Mouse (Mus musculus) heart, embryonic 14.5 days (tissue): ENCODE data around the gene Ncoa1. TPM values are rescaled to one million over a fixed set of nuclear protein-coding genes. Genes with fewer than 3 reads are reported as not detected.

ENCODE experiments used
- ATAC-seq: fragments of 200-750 bp; cut with Nextera tagmentation; 2 replicates; pipeline ENCODE4 v1.8.0; 2017; ENCODE audit warnings: low read depth, moderate TSS enrichment; ENCODE audit not compliant: insufficient number of reproducible peaks, insufficient read depth, low FRiP score
- H3K27ac ChIP-seq, 2 experiments: fragments of 200-500 bp in 1 of 2; fragments of 300-500 bp in 1 of 2; sonication (generic) in 1 of 2; replicated peaks in 1 of 2; 2 replicates each; pipeline ENCODE4 v1.5.1; 2012 to 2014; ENCODE audit warnings: low read depth in 2 of 2, low read length in 2 of 2, control low read depth in 1 of 2, mild to moderate bottlenecking in 1 of 2, mixed read lengths in 1 of 2; ENCODE audit not compliant: control insufficient read depth in 1 of 2, insufficient read depth in 1 of 2
- H3K27me3 ChIP-seq: fragments of 300-500 bp; sonication (generic); 2 replicates; pipeline ENCODE4 v1.6.1; 2014; ENCODE audit warnings: mild to moderate bottlenecking, low read length, control low read depth; ENCODE audit not compliant: control insufficient read depth, insufficient read depth
- H3K36me3 ChIP-seq: fragments of 300-500 bp; sonication (generic); 2 replicates; pipeline ENCODE4 v1.6.1; 2014; ENCODE audit warnings: mild to moderate bottlenecking, control low read depth, low read length, mixed read lengths; ENCODE audit not compliant: control insufficient read depth, insufficient read depth
- H3K4me1 ChIP-seq, 2 experiments: fragments of 200-500 bp in 1 of 2; fragments of 300-500 bp in 1 of 2; sonication (generic) in 1 of 2; 2 replicates each; pipeline ENCODE4 v1.6.1; 2012 to 2014; ENCODE audit warnings: low read length in 2 of 2, control low read depth in 1 of 2, mixed read lengths in 1 of 2; ENCODE audit not compliant: control insufficient read depth in 2 of 2, insufficient read depth in 2 of 2
- H3K4me2 ChIP-seq: fragments of 300-500 bp; sonication (generic); 2 replicates; pipeline ENCODE4 v1.6.1; 2014; ENCODE audit warnings: mild to moderate bottlenecking, low read length
- H3K4me3 ChIP-seq, 2 experiments: fragments of 200-500 bp in 1 of 2; fragments of 300-500 bp in 1 of 2; sonication (generic) in 1 of 2; 2 replicates each; pipeline ENCODE4 v1.5.1; 2012 to 2014; ENCODE audit warnings: low read length in 2 of 2, mild to moderate bottlenecking in 2 of 2, control low read depth in 1 of 2, low read depth in 1 of 2, moderate library complexity in 1 of 2; ENCODE audit not compliant: control insufficient read depth in 1 of 2, insufficient read depth in 1 of 2
- H3K9ac ChIP-seq: fragments of 300-500 bp; sonication (generic); 2 replicates; pipeline ENCODE4 v1.6.1; 2014; ENCODE audit warnings: mild to moderate bottlenecking, low read length
- H3K9me3 ChIP-seq: fragments of 300-500 bp; sonication (generic); 2 replicates; pipeline ENCODE4 v1.6.1; 2016; ENCODE audit warnings: low read length, control low read depth; ENCODE audit not compliant: control insufficient read depth
- WGBS: fragments of 180-500 bp; shearing (Covaris S2); extraction: QIAGEN DNeasy Blood & Tissue Kit; methylation state at CpG from one replicate; pipeline ENCODE4 v1.1.7; 2014; 5-methylcytosine and 5-hydroxymethylcytosine counted together
- polyA plus RNA-seq: library from polyadenylated mRNA; unstranded; fragments of >200 nt; fragmentation: Nextera tagmentation; extraction: Ambion mirVana; gene quantifications from 2 replicates; pipeline ENCODE4 v1.2.1, GENCODE M21; 2014

Ncoa1 gene
- polyA plus RNA-seq, 1 experiment from 2014 or later = 14.7 TPM

DNA sequence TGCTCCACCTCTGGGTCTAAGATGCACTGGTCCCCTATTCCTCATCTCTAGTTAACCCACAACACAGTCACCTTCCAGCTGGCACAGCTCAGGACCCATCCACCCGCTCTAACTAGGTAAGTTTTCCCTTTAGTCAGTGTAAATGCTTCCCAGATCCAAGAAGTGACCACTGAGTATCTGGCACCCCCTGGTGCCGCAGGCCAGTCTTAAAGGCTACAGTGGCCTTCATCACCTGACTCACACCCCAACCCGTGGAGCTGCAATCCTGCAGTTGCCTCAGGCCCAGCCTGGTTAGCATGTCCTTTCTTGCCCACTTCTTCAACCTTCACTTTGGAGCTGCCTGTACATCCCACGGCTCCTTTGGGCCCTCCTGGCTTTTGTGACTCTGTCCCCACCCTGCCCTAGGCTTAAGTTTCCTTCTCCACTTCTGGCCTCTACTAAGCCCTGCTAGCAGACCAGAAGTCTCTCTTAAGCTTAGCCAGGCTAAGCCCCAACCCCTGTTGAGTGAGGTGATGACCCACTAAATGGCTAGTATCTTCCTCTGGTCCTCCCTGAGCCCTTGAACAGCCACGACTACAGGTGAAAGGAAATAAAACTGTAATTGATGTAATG, 120.0 kb downstream of the Ncoa1 start:
- Histone ChIP-seq H3K27ac (no peak overlapping the region), H3K9ac (no peak overlapping the region), H3K36me3 (no peaks in the 10 kb centered on the region), H3K9me3 (no peaks in the 10 kb centered on the region), H3K4me1 (peaks cover 0 to 7% of the 10 kb centered on the region in 2 experiments; a peak in 3 of 4 replicates), H3K4me2 (no peak overlapping the region), H3K4me3 (no peak overlapping the region), H3K27me3 (no peaks in the 10 kb centered on the region)
- ATAC-seq = no peak
- WGBS = 69% methylated on average over 5 of the region's 5 CpGs

DNA sequence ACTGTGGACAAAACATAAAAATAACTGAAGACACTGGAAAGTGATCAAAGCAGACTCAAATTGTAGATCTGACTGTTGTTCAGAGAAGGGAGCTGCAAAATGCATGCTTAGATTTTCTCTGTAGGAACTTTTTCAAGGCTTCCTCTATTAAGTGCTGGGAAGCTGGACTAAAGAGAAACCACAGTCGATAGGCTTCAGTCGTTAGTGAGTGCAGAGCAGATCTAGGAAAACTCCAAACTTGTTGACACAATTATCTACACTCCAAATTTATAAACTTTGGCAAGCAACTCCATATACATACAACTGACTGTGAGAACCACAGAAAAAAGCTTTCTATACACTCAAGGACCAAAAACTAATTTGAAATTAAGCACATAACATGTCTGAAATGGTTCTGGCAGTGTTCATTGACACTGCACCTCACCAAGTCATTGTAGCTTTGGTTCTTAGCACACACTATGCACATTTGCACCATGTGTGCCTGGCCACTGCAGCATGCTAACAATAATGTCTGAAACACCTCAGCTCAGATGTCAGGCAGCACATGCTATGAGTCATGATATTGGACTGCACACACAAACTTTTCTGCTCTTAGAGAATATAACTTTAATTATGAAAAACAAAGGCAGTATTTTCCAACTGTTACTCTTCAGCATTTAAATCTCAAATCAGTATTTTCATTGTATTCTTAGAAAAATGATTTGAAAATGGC, 121.8 kb downstream of the Ncoa1 start:
- ATAC-seq = no peak
- H3K27me3 ChIP-seq = no peaks in the 10 kb centered on the region
- no peak overlapping the region for H3K9ac ChIP-seq
- no peak overlapping the region for H3K4me3 ChIP-seq
- peaks cover 0 to 7% of the 10 kb centered on the region in 2 experiments; a peak in 3 of 4 replicates for H3K4me1 ChIP-seq
- H3K9me3 ChIP-seq = no peaks in the 10 kb centered on the region
- WGBS = 44% methylated on average over 2 of the region's 2 CpGs
- H3K36me3 ChIP-seq = no peaks in the 10 kb centered on the region
- no peak overlapping the region; the same call in 1 of the 2 replicates for H3K4me2 ChIP-seq
- 0 out of 4 replicates have a peak overlapping the region, but pooled peaks of 1 of the 2 experiments have one; percentile 12 for H3K27ac ChIP-seq

- no peak overlapping the region for H3K9ac ChIP-seq
- 72% methylated on average over 2 of the region's 2 CpGs for WGBS
- no peak overlapping the region for H3K4me2 ChIP-seq
- H3K36me3 ChIP-seq = no peaks in the 10 kb centered on the region
- H3K9me3 ChIP-seq = no peaks in the 10 kb centered on the region
- ATAC-seq = no peak
- H3K27me3 ChIP-seq = no peaks in the 10 kb centered on the region
- no peak overlapping the region for H3K4me3 ChIP-seq
- H3K4me1 ChIP-seq = no peaks in the 10 kb centered on the region
- no peak overlapping the region for H3K27ac ChIP-seq
Observed at GRCm38 (mm10) chr12:4343216-4343615, 133.8 kb downstream of the Ncoa1 start.

GRCm38 (mm10) chr12:4342087-4342486, 134.9 kb downstream of the Ncoa1 start:
- Histone ChIP-seq H3K27ac (no peak overlapping the region), H3K4me3 (no peak overlapping the region), H3K9ac (no peak overlapping the region), H3K27me3 (no peaks in the 10 kb centered on the region), H3K36me3 (0 out of 2 replicates have a peak, but pooled peaks cover 5% of the 10 kb centered on the region), H3K9me3 (no peaks in the 10 kb centered on the region), H3K4me2 (no peak overlapping the region), H3K4me1 (no peaks in the 10 kb centered on the region)
- ATAC-seq = no peak
- 74% methylated on average over 3 of the region's 3 CpGs for WGBS

GRCm38 (mm10) chr12:4340325-4340924, 136.6 kb downstream of the Ncoa1 start:
- Histone ChIP-seq H3K27ac (no peak overlapping the region), H3K36me3 (0 out of 2 replicates have a peak, but pooled peaks cover 5% of the 10 kb centered on the region), H3K27me3 (no peaks in the 10 kb centered on the region), H3K4me1 (no peaks in the 10 kb centered on the region), H3K9me3 (no peaks in the 10 kb centered on the region), H3K4me2 (no peak overlapping the region), H3K4me3 (no peak overlapping the region), H3K9ac (no peak overlapping the region)
- ATAC-seq = no peak
- WGBS = 78% methylated on average over 3 of the region's 3 CpGs

- Histone ChIP-seq H3K27ac (no peak overlapping the region), H3K36me3 (peaks cover 14% of the 10 kb centered on the region), H3K9ac (no peak overlapping the region), H3K9me3 (no peaks in the 10 kb centered on the region), H3K4me2 (no peak overlapping the region), H3K4me3 (no peak overlapping the region), H3K4me1 (no peaks in the 10 kb centered on the region), H3K27me3 (no peaks in the 10 kb centered on the region)
- 85% methylated on average over 5 of the region's 5 CpGs for WGBS
- no peak for ATAC-seq
Observed at GRCm38 (mm10) chr12:4323604-4324003, 153.4 kb downstream of the Ncoa1 start.

- Histone ChIP-seq H3K36me3 (peaks cover 14% of the 10 kb centered on the region), H3K27me3 (no peaks in the 10 kb centered on the region), H3K9ac (no peak overlapping the region), H3K4me1 (no peaks in the 10 kb centered on the region), H3K4me3 (no peak overlapping the region), H3K4me2 (no peak overlapping the region), H3K27ac (no peak overlapping the region), H3K9me3 (no peaks in the 10 kb centered on the region)
- ATAC-seq = no peak
- WGBS = 63% methylated on average over 2 of the region's 2 CpGs
Observed at GRCm38 (mm10) chr12:4322227-4322626, 154.8 kb downstream of the Ncoa1 start.
